Mouse (Mus musculus) liver, postnatal 0 days (tissue): ENCODE data around the gene Cux1. TPM values are rescaled to one million over a fixed set of nuclear protein-coding genes. Genes with fewer than 3 reads are reported as not detected.

Experiments used
- ATAC-seq: fragments of 200-750 bp; cut with Nextera tagmentation; 2 replicates; pipeline ENCODE4 v1.8.0; 2017; ENCODE audit warnings: mild to moderate bottlenecking, moderate library complexity
- DNase-seq: peaks from one replicate; pipeline ENCODE4 v3.0.0-alpha.2; 2016
- H3K27ac ChIP-seq: fragments of 300-500 bp; sonication (generic); 2 replicates; pipeline ENCODE4 v1.5.1; 2014; ENCODE audit warnings: antibody characterized with exemption, moderate library complexity, mild to moderate bottlenecking, low read depth
- H3K27me3 ChIP-seq: fragments of 300-500 bp; sonication (generic); 2 replicates; pipeline ENCODE4 v1.6.1; 2014; ENCODE audit warnings: low read length, control low read depth, mixed read lengths; ENCODE audit not compliant: insufficient read depth
- H3K36me3 ChIP-seq: fragments of 300-500 bp; sonication (generic); replicated peaks from 2 replicates; pipeline ENCODE4 v1.6.1; 2014; ENCODE audit warnings: mild to moderate bottlenecking, control low read depth, low read length, moderate library complexity, mixed read lengths; ENCODE audit not compliant: insufficient read depth
- H3K4me1 ChIP-seq: fragments of 300-500 bp; sonication (generic); 2 replicates; pipeline ENCODE4 v1.6.1; 2014; ENCODE audit warnings: antibody characterized with exemption, mild to moderate bottlenecking, control low read depth; ENCODE audit not compliant: insufficient read depth
- H3K4me2 ChIP-seq: fragments of 300-500 bp; sonication (generic); 2 replicates; pipeline ENCODE4 v1.6.1; 2014; ENCODE audit warnings: low read depth, mild to moderate bottlenecking, low read length, moderate library complexity, mixed read lengths
- H3K4me3 ChIP-seq: fragments of 300-500 bp; sonication (generic); 2 replicates; pipeline ENCODE4 v1.5.1; 2014; ENCODE audit warnings: low read depth, low read length
- H3K9ac ChIP-seq: fragments of 300-500 bp; sonication (generic); replicated peaks from 2 replicates; pipeline ENCODE4 v1.6.1; 2014; ENCODE audit warnings: mild to moderate bottlenecking, moderate library complexity
- H3K9me3 ChIP-seq: fragments of 300-500 bp; sonication (generic); 2 replicates; pipeline ENCODE4 v1.6.1; 2016; ENCODE audit warnings: mild to moderate bottlenecking, control low read depth, low read length, mixed read lengths
- CTCF ChIP-seq: sonication (generic); IDR thresholded peaks from 2 replicates; pipeline ENCODE4 v1.5.1; 2016; ENCODE audit warnings: antibody characterized with exemption, low read depth
- EP300 ChIP-seq: IDR thresholded peaks from 2 replicates; pipeline ENCODE4 v1.6.1; 2016; ENCODE audit warnings: antibody characterized with exemption, low read depth, mild to moderate bottlenecking
- WGBS: fragments of 180-500 bp; shearing (Covaris S2); extraction: QIAGEN DNeasy Blood & Tissue Kit; methylation state at CpG from one replicate; pipeline ENCODE4 v1.1.7; 2014; ENCODE audit not compliant: insufficient replicate concordance; 5-methylcytosine and 5-hydroxymethylcytosine counted together
- polyA plus RNA-seq: library from polyadenylated mRNA; unstranded; fragments of >200 nt; fragmentation: Nextera tagmentation; extraction: Ambion mirVana; gene quantifications from 2 replicates; pipeline ENCODE4 v1.2.1, GENCODE M21; 2015

The Cux1 gene
- polyA plus RNA-seq, 1 experiment from 2014 or later: 10.7 TPM

DNA sequence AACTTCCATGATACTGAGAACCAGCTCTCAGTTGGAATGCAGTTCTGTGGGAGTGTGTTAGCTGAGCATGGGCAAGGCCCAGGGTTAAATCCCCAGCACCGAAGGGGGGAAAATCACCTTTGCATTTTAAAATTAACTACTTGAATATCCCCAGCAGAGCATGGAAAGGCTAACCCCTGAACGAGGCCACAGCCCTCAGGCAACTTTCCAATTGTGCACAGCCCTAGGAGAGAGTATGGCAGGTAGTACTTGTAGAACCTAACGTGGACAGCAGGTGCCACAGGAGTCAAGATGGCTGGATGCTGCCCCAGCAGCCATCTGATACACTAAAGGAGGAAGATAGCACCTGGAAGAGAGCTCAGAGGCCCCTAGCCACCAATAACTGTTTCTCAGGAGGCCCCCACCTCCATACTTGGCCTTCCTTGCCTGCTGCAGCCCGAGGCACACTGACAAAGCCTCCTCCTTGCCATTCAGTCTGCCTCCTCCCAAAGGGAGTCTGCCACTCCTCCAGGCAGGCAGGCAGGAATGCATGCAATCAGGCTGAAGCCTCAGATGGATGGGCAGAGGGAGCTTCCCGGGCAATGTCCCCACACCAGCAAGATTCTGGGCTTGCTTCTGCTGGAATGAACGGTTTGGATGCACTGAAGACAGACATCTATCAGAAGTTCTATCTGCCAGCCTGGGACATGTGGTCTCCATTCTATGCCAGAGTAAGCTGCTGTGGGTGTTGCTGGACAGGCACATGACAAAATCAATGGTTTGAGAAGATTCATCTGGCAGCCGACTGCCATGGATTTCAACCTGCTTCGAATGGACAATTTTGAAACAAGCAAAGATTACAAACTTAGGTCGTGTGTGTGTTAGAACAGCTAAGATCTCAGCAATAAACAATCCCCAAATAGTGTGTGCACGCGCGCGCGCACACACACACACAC is 10.7 kb downstream of the Cux1 start:
- no peaks in the 10 kb centered on the region for H3K9me3 ChIP-seq
- no peak for TF ChIP-seq EP300
- TF ChIP-seq CTCF: no peak
- H3K9ac ChIP-seq: no peak overlapping the region
- H3K4me3 ChIP-seq: no peak overlapping the region
- DNase-seq (no peak), ATAC-seq (no peak)
- H3K36me3 ChIP-seq: no peaks in the 10 kb centered on the region
- H3K4me1 ChIP-seq: peaks cover 22% of the 10 kb centered on the region
- no peak overlapping the region for H3K4me2 ChIP-seq
- 80% methylated on average over 14 of the region's 14 CpGs for WGBS
- H3K27ac ChIP-seq: no peak overlapping the region
- H3K27me3 ChIP-seq: no peaks in the 10 kb centered on the region

DNA sequence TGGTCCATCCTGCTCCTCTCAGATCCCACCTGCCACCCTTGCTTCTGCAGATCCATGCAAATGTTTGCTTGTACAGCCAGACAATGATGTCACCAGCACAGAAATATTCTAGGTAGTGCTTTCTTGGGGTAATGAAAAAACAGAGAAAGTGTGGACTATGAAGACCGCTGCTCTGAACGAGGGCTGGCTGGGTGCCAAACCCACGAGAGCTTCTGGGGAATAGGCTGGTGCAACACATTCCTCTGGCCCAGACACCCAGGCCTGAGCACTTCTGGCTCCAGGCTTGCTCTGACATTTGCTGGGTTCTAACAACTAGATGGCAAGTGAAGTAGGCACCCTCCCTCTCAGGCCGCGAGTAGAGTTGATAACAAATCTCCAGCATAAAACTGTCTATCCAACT is 11.6 kb downstream of the Cux1 start:
- no peak for ATAC-seq
- WGBS: 23% methylated on average over 5 of the region's 5 CpGs
- peaks cover 22% of the 10 kb centered on the region for H3K4me1 ChIP-seq

DNA sequence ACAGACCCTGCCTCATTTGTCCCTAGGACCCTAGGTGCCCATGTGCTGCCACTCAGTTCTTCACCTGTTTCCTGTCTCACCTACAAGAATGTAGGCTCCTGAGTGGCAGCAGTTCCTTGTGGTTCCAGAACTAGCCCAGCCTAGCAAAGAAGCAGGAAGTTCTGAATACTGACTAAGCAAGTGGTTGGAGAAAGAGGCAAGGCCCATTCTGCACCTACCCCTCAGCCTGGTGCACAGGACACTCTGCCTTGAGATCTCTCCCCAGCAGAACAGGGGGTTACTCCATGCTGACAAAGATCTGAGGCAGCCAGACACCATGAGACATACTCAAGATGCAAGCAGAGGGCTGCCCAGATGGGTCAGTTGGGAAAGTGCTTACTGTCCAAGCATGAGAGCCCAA is 14.5 kb downstream of the Cux1 start:
- Histone ChIP-seq H3K27ac (no peak overlapping the region), H3K36me3 (no peaks in the 10 kb centered on the region), H3K9ac (no peak overlapping the region), H3K27me3 (no peaks in the 10 kb centered on the region), H3K4me3 (no peak overlapping the region), H3K9me3 (no peaks in the 10 kb centered on the region), H3K4me1 (peaks cover 21% of the 10 kb centered on the region), H3K4me2 (no peak overlapping the region)
- ATAC-seq: no peak
- no peak for TF ChIP-seq EP300
- TF ChIP-seq CTCF: no peak
- DNase-seq: no peak

More for the DNA sequence above, 11.6 kb downstream of the Cux1 start:
- Histone ChIP-seq H3K27me3 (no peaks in the 10 kb centered on the region), H3K9me3 (no peaks in the 10 kb centered on the region), H3K27ac (no peak overlapping the region), H3K9ac (no peak overlapping the region), H3K36me3 (no peaks in the 10 kb centered on the region), H3K4me2 (no peak overlapping the region), H3K4me3 (no peak overlapping the region)
- peak; percentile 41 for DNase-seq
- TF ChIP-seq EP300 (no peak), CTCF (no peak)

DNA sequence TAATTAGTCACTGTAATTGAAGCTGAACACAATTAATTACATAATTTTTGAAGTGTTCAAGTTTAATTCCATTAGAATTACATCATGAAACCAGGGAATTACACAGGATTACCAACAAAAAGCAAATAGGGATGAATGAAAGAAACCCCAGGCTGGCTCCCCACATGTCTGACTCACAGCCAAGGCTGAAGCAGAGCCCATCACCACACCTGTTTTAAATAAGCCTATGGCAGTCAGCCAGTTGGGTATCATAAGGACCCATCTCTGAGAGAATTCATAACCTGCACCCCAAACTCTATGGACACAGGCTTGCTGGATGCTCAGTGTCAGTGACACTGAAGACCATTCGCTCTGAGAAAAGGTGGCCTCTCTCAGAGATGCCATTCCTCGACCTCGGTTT is 15.2 kb downstream of the Cux1 start:
- H3K4me1 ChIP-seq: peaks cover 13% of the 10 kb centered on the region
- H3K9me3 ChIP-seq: no peaks in the 10 kb centered on the region
- DNase-seq (no peak), ATAC-seq (no peak)
- no peak overlapping the region for H3K27ac ChIP-seq
- no peaks in the 10 kb centered on the region for H3K27me3 ChIP-seq
- no peak for TF ChIP-seq CTCF
- no peak for TF ChIP-seq EP300
- no peak overlapping the region for H3K9ac ChIP-seq
- no peak overlapping the region for H3K4me3 ChIP-seq
- no peaks in the 10 kb centered on the region for H3K36me3 ChIP-seq
- H3K4me2 ChIP-seq: no peak overlapping the region
- 83% methylated on average over 3 of the region's 3 CpGs for WGBS

DNA sequence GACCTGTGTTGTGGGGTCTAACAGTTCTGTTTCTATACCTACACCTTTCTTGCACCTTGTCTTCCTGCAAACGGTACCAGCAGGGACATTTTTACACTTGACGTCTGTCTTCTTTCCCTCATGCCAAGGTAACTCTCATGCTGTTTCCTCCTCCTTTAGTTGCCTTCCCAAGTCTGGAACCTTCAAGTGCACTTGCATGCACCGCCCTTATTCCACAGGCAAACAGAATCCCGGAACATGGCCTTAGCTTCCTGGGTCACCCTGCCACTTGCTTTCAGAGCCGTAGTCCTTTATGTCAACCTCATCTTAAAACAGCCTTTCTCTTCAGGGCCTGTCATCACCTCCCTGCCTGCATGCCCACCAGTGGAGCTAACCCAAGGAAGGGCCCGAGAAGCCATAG is 15.7 kb downstream of the Cux1 start:
- Histone ChIP-seq H3K27ac (no peak overlapping the region), H3K36me3 (no peaks in the 10 kb centered on the region), H3K9me3 (no peaks in the 10 kb centered on the region), H3K4me1 (peaks cover 11% of the 10 kb centered on the region), H3K4me3 (no peak overlapping the region), H3K9ac (no peak overlapping the region), H3K4me2 (no peak overlapping the region), H3K27me3 (no peaks in the 10 kb centered on the region)
- TF ChIP-seq CTCF (no peak), EP300 (no peak)
- WGBS: 79% methylated on average over 6 of the region's 6 CpGs
- DNase-seq (no peak), ATAC-seq (no peak)

DNA sequence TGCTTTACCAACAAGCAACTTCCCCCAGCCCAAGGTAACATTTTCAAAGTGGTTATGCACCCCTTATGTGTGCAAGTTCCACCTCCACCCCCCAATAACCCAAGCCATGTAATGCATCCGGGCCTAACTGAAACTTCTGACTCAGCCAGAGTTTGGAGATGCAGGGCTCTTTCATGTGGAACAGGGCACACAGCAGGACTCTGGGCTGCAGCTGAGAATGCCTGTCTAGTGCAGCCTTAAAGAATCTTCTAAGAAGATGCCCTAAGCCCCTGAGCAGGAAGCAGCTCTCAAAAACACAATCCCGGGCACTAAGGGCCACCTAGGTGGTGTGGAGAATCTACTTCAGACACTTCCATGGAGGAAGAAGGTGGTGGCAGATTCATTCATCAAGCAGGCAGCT is 16.6 kb downstream of the Cux1 start:
- no peak overlapping the region for H3K27ac ChIP-seq
- no peaks in the 10 kb centered on the region for H3K9me3 ChIP-seq
- H3K4me3 ChIP-seq: no peak overlapping the region
- no peaks in the 10 kb centered on the region for H3K36me3 ChIP-seq
- ATAC-seq (no peak), DNase-seq (no peak)
- no peak for TF ChIP-seq EP300
- TF ChIP-seq CTCF: no peak
- no peak overlapping the region for H3K9ac ChIP-seq
- H3K27me3 ChIP-seq: no peaks in the 10 kb centered on the region
- H3K4me1 ChIP-seq: peaks cover 3% of the 10 kb centered on the region
- H3K4me2 ChIP-seq: no peak overlapping the region
- 42% methylated on average over 2 of the region's 2 CpGs for WGBS
